Mouse (Mus musculus): ENCODE data around the gene Snx17. TPM values are rescaled to one million over a fixed set of nuclear protein-coding genes. Genes with fewer than 3 reads are reported as not detected.
A peak's percentile ranks its signal among the peaks of the same experiment; 100 is the strongest.
"Not testable (repeated sequence)": the region's sequence is repeated elsewhere in the genome, so short reads cannot be mapped to it uniquely, and the experiment has no call there.

Gene Snx17
- total RNA-seq, 2 experiments from 2014 or later: 80.0 to 80.7 TPM

DNA sequence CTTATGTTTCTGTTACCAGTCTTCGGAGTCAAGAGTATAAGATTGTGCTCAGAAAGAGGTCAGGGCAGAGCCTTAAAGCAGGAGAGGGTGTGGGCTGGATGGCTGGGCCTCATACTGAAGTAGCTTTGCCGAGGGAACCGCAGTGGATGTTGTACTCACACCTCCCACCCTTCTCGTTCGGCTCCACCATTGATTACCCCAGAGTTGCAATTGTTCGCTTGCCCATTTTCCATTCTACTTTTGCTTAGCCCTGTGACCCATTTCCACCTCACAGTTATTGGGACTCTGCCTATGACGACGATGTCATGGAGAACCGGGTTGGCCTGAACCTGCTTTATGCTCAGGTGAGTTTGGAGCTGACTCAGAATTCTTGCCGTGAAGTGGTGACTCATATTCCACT is 3.2 kb downstream of the Snx17 start:
- DNase-seq: no peak
- intact Hi-C loops (cut with DNase I): no loop called here

DNA sequence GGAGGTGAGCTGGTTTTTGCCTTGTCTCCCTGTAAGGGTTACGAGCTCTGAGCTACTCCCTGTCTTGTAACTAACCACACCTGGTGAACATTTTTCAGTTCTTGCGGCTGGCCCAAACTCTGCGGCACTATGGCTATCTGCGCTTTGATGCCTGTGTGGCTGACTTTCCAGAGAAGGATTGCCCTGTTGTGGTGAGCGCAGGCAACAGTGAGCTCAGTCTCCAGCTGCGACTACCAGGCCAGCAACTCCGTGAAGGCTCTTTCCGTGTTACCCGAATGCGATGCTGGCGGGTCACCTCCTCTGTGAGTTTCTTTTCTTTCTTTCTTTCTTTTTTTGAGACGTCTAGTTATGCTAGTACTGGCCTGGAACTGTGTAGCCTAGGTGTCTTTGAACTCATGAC is 4.0 kb downstream of the Snx17 start:
- intact Hi-C loops (cut with DNase I): no loop called here
- no peak for DNase-seq

DNA sequence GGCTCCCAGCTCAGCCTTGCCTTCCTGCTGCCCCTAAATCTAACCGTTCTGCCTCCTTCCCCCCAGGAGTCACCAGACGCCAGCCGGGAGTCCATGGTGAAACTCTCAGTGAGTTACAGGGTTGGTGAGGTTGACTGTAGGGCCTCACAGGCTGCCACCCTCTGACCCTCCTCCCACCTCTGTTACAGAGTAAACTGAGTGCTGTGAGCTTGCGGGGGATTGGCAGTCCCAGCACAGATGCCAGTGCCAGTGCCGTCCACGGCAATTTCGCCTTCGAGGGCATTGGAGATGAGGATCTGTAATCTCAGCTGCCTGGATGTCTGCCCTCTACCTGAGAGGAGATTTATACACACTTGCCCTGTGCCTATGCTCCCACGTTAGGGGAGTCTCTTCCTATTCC is 5.1 kb downstream of the Snx17 start:
- intact Hi-C loops (cut with DNase I): no loop called here
- DNase-seq: no peak

DNA sequence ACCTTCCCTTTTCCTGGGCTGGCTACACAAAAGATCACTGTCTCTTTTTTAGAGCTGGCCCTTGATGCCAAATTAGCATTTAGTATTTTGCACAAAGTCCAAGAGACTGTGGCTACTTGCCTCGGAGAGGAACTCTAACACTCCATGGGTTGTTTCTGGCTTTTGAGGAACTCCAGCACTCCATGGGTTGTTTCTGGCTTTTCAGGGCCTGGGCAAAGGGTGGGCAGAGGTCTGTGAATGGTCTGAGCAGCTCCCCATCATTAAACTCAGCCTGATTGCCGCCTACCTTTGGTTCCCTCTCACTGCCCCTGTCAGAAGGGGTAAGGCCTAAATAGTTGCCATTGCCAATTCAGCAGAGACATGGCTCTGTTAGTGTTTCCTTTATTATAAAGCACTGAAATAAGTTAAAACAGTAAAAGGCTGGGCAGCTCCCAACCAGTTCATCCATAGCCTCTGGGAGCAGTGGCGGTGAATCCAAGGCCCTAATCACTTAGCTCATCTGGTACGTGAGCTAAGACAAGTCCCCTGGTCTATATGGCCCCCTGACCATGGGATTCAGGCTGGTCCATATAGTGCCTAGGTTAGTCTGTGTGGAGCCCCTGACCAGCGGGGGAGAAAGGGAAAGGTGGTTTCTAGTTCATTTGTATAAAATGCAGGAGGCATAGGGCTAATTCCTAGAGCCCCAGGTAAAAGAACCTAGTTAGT is 5.7 kb downstream of the Snx17 start:
- intact Hi-C loops (cut with DNase I): no loop called here
- DNase-seq: no peak

DNA sequence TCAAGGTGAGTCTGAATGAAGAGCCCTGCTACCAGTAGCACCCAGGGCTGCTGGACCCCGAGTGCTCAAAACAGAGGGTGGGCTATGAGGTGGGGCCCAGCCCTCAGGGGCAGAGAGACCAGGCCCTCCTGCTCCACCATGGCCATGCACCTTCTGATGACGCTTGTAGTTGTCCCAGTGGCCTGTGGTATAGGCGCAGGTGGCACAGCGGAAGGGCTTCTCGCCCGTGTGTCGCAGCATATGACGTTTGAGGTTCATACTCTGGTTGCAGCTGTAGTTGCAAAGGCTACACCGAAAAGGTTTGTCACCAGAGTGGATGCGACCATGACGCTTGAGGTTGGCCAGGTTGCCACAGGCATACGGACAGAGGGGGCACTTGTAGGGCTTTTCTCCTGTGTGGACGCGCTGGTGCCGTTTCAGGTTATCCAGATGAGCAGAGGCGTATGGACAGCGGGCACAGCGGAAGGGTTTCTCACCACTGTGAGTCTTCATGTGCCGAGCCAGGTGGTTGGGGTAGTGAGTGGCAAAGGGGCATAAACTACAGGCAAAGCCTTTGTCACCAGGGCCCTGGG is 6.4 kb downstream of the Snx17 start:
- no peak for DNase-seq
- intact Hi-C loops (cut with DNase I): no loop called here

DNA sequence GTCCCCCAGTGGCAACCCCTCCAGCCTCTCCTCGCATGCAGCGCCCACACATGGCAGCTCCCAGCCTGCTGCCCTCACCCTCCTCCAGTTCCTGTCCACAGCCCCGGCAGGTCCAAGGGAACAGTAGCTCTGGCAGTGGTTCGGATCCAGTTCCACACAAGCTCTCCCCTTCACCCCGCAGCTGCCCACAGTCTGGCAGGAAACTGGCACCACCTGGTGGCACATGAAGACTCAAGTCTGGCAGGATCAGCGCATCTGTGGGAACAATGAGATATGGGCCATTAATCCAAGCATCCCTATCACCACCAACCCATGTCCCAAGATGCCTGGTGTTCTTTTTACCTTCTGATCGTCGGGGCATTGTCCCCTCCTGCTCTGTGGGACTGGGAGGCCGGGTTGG is 6.9 kb downstream of the Snx17 start:
- no peak for DNase-seq
- intact Hi-C loops (cut with DNase I): no loop called here

DNA sequence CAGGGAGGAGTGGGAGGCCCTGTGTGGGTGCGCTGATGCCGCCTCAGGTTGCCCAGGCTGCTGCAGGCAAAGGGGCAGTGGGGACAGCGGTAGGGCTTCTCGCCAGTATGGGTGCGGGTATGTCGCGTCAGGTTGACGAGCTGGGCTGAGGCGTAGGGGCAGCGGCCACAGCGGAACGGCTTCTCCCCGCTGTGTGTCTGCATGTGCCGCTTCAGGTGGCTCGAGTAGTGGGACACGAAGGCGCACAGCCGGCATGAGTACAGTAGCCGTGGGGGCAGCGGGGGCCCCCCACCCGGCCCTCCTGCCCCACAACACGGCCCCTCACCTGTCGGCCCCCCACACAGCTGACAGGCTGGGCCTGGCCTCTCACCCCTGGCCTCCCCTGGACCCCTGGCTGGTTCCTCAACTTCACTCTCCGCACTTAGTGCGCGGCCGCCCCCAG is 7.3 kb downstream of the Snx17 start:
- DNase-seq: no peak
- intact Hi-C loops (cut with DNase I): no loop called here

DNA sequence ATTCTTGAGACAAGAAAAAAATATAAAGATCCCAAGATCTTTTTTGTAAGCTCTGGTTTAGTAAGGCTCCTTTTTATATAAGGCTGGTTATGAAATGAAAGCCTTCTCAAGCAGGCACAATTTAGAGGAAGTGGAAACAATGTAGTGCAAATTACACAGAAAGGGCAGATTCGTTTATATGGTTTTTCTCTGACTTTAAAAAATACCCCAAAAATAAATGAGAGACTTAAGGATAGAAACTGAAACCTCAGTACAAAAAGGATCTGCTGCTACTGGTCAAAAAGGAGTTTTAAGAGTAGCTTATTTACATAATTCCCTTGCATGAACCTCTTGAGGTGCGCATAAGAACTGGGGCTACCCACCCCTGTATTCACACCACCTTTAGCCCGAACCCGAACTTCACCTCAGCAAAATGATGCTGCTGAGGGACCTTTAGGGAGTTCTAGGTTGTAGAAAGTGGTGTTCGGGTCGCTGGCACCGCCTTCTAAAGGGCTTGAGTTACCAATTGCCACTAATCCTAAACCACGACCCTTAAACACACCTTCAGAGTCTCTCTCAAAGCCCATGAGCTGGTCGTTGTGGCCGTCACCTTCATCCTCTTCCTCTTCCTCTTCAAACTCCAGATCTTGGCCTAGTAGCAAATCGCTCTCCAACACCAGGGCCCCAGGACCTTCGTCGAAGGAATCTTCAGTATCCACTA is 8.2 kb downstream of the Snx17 start:
- DNase-seq: no peak
- intact Hi-C loops (cut with DNase I): no loop called here

DNA sequence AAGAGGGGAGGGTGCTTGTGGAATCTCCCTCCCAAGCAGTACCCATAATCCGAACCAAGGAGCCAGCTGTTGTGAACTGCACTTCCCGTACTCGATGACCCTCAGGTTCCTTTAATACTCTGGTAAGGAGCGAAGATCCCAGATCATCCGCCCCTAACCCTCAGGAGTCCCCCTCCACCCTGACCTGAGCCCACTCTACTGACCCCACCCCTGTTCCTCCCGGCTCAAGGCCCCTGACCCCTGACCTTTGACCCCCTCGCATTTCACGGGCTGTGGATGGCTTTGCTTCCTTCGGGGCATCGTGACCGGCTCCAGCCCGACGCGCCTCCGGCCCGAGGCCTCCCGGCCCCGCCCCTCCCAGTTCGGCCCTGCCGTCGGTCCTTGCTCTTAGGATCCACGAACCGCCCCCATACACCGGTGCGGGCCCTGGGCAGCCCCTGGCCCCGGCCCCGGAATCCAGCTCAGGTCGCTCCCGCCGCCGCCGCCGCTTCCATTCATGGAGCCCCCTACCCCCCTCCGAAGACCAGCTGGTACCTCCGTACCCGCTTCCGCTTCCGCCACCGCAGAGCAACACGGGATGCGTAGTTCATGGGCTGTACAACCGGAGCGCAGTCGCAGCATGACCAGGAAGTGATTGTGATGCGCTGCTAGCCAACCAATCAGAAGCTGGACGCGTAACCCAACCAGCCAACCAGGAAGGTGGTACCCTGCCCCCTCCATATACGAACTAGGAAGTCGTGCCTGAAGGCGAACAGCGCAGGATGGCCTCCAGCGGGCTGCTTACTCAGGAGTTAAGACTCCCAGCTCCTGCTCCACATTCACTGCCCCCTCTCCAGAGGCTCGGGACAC is 8.9 kb downstream of the Snx17 start, which contains the start of gene Zfp513:
Gene Zfp513, minus strand, starts transcription at position 562 of the 849 bp plus-strand sequence.
- peak; percentile 97 to 98 for DNase-seq
- intact Hi-C loops (cut with DNase I): loop anchor here (2.0 kb wide), 1 partner anchor 17 kb away; no protein-coding TSS in a partner anchor

DNA sequence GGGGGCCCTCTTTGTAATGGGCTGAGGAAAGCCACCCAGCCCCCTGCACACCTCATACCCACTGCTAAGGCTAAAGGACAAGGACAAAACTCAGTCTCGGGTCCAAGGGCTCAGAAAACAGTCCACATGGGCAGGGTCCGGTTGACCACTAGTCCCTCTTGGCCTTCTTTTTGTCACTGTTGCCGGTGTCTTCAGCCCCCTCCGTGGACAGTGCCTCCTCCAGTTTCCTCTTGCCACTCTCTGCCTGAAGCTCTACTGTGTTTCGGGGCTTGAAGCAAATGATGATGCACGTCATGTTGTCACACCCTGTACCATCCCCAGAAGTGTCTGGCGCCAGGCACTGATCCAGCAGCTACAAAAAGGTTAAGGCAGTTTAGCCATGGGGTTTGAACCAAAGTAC is 9.9 kb downstream of the Snx17 start:
- intact Hi-C loops (cut with DNase I): loop anchor here (2.0 kb wide), 1 partner anchor 16 kb away; no protein-coding TSS in a partner anchor
- DNase-seq: no peak

DNA sequence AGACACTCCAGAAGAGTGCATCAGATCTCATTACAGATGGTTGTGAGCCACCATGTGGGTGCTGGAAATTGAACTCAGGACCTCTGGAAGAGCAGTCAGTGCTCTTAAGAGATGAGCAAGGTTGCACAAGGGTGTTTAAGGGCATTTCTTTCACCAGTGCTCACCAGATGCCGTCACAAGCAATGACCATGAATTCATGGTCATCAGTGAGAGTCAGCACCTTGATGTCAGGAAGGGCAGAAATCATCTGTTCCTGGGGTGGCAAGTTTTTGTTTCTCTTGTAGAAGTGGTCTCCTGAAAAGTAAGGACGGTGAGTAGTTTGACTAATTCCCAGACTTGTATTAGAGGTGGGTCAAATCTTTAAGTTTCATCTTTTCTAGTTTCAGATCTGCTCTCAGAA is 10.8 kb downstream of the Snx17 start:
- DNase-seq: no peak
- intact Hi-C loops (cut with DNase I): loop anchor here (2.0 kb wide), 1 partner anchor 15 kb away; no protein-coding TSS in a partner anchor

DNA sequence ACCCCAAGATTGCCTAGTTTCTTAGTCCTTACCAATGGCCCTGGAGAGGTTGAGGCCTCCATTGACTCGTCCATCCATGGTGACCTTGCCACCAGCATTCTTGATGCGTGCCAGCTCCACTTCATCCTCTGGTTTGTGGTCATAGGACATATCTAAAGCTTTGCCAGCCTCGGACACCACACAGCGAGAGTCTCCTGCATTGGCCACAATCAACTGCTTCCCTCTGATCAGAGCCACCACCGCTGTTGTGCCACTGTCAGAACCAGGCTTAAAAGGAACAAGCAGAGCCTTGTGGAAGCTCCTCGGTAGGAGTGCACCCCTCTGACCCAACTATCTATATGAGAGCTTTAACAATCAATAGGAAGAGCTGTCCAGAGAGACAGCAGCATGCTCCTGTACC is 11.4 kb downstream of the Snx17 start:
- intact Hi-C loops (cut with DNase I): no loop called here

DNA sequence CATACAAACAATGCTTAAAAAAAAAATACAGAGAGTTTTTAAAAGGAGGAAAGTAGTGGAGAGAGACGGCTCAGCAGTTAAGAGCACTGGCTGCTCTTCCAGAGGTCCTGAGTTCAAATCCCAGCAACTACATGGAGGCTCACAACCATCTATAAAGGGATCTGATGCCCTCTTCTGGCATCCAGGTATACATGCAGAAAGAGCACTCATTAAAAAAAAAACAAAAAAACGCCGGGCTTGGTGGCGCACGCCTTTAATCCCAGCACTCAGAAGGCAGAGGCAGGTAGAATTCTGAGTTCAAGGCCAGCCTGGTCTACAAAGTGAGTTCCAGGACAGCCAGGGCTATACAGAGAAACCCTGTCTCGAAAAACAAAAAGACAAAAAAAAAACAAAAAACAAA is 23.5 kb downstream of the Snx17 start:
- intact Hi-C loops (cut with DNase I); DNase-seq: not testable (repeated sequence)

More for the DNA sequence above, 11.4 kb downstream of the Snx17 start:
- no peak for DNase-seq

DNA sequence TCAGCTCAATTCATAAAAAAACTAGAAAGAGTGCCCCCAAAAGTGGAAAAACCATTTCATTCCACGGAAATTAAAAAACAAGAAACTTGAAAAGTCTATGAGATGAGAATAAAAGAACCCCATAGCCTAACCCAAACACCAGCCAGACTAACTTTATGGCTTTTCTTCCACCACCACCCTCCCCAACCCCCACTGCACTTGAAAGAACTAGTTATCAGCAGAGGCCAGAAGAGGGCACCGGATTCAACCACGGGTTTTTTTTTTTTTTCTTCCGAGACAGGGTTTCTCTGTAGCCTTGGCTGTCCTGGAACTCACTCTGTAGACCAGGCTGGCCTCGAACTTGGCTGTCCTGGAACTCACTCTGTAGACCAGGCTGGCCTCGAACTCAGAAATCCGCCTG is 25.3 kb downstream of the Snx17 start:
- intact Hi-C loops (cut with DNase I): loop anchor here (2.0 kb wide), 1 partner anchor 15 kb away; the partner anchor contains the start of gene Zfp513
- DNase-seq: no peak

DNA sequence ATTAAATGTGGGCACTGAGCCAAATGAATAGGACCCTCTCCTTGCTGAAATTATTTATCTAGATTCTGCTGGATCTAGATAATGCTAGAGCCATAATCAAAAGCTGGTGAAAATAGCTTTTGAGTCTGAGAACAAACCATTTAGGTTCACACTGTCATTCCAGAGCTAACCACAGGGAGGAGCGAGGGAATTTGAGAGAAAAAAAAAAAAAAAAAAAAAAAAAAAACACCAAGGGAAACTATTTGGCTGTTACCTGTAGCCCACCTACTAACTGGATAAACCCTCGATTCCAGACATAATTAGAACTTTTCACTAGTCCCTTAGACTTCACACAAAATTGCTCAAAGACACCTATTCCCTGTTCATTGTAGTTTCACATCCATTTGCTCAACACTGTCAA is 26.0 kb downstream of the Snx17 start:
- DNase-seq: peak in 1 of 2 experiments; percentile 45
- intact Hi-C loops (cut with DNase I): loop anchor here (1.0 to 2.0 kb wide), 2 partner anchors 16 to 109 kb away; partner anchors contain the start of gene Zfp513

DNA sequence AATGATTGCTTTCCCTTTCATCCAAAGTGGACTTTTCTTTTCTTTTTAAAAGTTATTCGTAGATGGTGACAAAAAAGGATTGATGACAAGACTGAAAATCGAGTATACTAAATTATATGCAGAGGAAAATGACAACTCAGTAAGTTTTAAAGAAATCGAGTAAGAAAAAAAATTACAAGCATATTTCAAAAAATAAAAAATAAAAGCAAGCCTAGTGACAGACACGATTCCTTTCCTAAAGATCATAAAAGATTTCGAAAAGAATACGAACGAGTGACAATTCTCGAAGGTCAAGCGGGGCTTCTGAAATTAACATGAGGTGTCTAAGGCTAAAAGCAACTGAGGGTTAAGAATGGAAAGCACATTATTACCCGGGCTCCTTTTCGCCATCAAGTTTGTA is 26.4 kb downstream of the Snx17 start:
- intact Hi-C loops (cut with DNase I): loop anchor here (1.0 to 2.0 kb wide), 2 partner anchors 17 to 109 kb away; partner anchors contain the start of gene Zfp513
- no peak for DNase-seq

DNA sequence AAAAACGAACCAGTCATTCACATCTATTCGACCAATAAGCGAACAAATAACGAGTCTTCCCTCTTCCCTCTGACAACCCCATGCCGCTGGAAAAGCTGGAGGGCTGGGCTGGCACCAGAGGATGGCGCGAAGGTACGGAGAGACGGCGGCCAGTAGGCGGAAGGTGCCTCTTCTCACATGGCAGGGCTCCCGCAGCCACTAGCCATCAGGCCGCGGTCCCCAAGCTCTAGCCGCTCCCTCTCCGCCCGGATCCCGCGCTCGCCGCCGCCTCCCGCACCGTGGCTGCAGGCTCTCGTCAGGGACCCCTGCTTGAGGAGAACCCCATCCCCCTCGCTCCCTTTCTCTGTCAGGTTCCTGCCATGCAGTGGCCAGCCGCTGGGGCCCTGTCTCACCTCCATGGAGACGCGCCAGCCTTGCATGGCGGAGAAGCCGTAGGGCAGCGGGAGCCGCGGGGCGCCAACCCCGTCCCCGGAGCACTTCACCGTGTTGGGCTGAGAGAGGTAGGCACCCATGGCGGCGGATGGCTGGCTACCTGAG is 27.0 kb downstream of the Snx17 start:
- intact Hi-C loops (cut with DNase I): loop anchor here (1.0 to 2.0 kb wide), 3 partner anchors 17 to 108 kb away; partner anchors contain the start of genes Gm9970 and Zfp513
- DNase-seq: peak; percentile 64 to 68

DNA sequence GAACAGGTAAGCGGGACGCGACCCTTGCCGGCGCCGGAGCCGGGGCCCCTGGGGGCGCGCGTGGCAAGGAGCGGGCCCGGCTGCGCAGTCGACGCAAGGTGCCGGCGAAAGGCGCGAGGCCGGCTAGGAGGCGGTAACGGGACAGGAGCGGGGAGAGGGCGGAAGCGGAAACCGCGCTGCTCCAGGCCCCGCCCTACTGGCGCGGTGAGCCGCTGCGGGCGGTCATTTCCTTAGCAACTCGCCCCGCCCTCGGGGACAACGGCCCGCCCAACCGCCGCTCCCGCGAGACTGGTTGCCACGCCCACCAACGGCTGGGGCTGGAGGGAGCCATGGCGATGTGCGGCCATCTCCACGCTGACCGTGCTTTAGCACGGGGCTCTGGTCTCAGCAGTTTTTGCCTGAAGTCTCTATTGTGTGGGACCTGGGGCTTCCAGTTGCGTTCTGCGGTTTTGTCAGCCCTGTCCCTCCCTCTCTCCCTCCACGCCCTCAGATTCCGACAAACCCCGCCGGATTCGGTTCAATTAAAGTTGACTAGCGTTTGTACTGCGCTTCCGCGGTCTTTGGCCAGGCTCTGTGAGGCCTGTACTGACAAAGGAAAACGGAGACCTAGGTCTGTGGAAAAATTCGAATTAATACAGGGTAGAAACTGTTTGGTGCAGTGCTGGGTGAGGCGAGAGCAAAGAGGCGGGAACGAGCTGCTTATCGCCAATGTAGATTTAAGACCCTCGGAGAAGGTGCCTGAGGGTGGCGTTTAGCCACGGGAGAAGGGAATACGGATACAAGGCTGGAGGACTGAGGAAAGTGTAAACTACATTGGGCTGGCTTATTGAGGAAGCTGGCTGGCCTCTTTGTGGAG is 27.6 kb downstream of the Snx17 start, which contains the start of gene Ppm1g:
Gene Ppm1g, minus strand, starts transcription at position 240 of the 856 bp plus-strand sequence.
- peak; percentile 99 for DNase-seq
- intact Hi-C loops (cut with DNase I): loop anchor here (1.0 kb wide), 1 partner anchor 21 kb away; the partner anchor contains the start of gene Gm9970

All from heart, postnatal 10 days (tissue).